Mouse (Mus musculus) forebrain, embryonic 13.5 days (tissue): ENCODE measurements around the gene Uggt2. TPM values are rescaled to one million over a fixed set of nuclear protein-coding genes. Genes with fewer than 3 reads are reported as not detected.
"Not testable (repeated sequence)": the region's sequence is repeated elsewhere in the genome, so short reads cannot be mapped to it uniquely, and the experiment has no call there.

Experiments used
- ATAC-seq: fragments of 200-750 bp; cut with Nextera tagmentation; 2 replicates; pipeline ENCODE4 v1.8.0; 2017
- H3K27ac ChIP-seq: fragments of 300-500 bp; sonication (generic); 2 replicates; pipeline ENCODE4 v1.5.1; 2015; ENCODE audit warnings: inconsistent platforms, mild to moderate bottlenecking, moderate library complexity
- H3K27me3 ChIP-seq: fragments of 300-500 bp; sonication (generic); 2 replicates; pipeline ENCODE4 v1.6.1; 2015; ENCODE audit warnings: mild to moderate bottlenecking, inconsistent platforms
- H3K36me3 ChIP-seq: fragments of 300-500 bp; sonication (generic); 2 replicates; pipeline ENCODE4 v1.6.1; 2015; ENCODE audit warnings: mild to moderate bottlenecking, inconsistent platforms; ENCODE audit not compliant: poor library complexity, severe bottlenecking
- H3K4me1 ChIP-seq: fragments of 300-500 bp; sonication (generic); 2 replicates; pipeline ENCODE4 v1.6.1; 2015; ENCODE audit warnings: inconsistent platforms
- H3K4me2 ChIP-seq: fragments of 300-500 bp; sonication (generic); 2 replicates; pipeline ENCODE4 v1.6.1; 2015; ENCODE audit warnings: inconsistent platforms, mild to moderate bottlenecking, moderate library complexity
- H3K4me3 ChIP-seq: fragments of 300-500 bp; sonication (generic); 2 replicates; pipeline ENCODE4 v1.5.1; 2015; ENCODE audit warnings: mild to moderate bottlenecking, inconsistent platforms
- H3K9ac ChIP-seq: fragments of 300-500 bp; sonication (generic); 2 replicates; pipeline ENCODE4 v1.6.1; 2015; ENCODE audit warnings: mild to moderate bottlenecking, inconsistent platforms
- H3K9me3 ChIP-seq: fragments of 300-500 bp; sonication (generic); replicated peaks from 2 replicates; pipeline ENCODE4 v1.6.1; 2016; ENCODE audit warnings: inconsistent platforms
- WGBS: fragments of 180-500 bp; shearing (Covaris S2); methylation state at CpG from one replicate; pipeline ENCODE4 v1.1.7; 2015; 5-methylcytosine and 5-hydroxymethylcytosine counted together
- polyA plus RNA-seq: library from polyadenylated mRNA; unstranded; fragments of >200 nt; fragmentation: Nextera tagmentation; extraction: Ambion mirVana; gene quantifications from 2 replicates; pipeline ENCODE4 v1.2.1, GENCODE M21; 2015

Gene Uggt2
- polyA plus RNA-seq, 1 experiment from 2014 or later = 12.6 TPM

- Histone ChIP-seq H3K9ac (no peak overlapping the region), H3K27me3 (no peaks in the 10 kb centered on the region), H3K9me3 (no peaks in the 10 kb centered on the region), H3K27ac (no peak overlapping the region), H3K36me3 (peaks cover 33% of the 10 kb centered on the region), H3K4me3 (no peak overlapping the region), H3K4me2 (no peak overlapping the region), H3K4me1 (no peaks in the 10 kb centered on the region)
- 53% methylated on average over 13 of the region's 13 CpGs for WGBS
- peak; percentile 60; the same call in 1 of the 2 replicates for ATAC-seq
Observed at GRCm38 (mm10) chr14:118987523-118988496, 111.4 kb downstream of the Uggt2 start.

GRCm38 (mm10) chr14:118986653-118987522 lies 112.3 kb downstream of the Uggt2 start:
- Histone ChIP-seq H3K27ac (no peak overlapping the region), H3K4me3 (no peak overlapping the region), H3K27me3 (no peaks in the 10 kb centered on the region), H3K4me2 (no peak overlapping the region), H3K9me3 (no peaks in the 10 kb centered on the region), H3K4me1 (no peaks in the 10 kb centered on the region), H3K36me3 (peaks cover 28% of the 10 kb centered on the region), H3K9ac (no peak overlapping the region)
- WGBS = 37% methylated on average over 16 of the region's 16 CpGs
- ATAC-seq = 0 out of 2 replicates have a peak, but pooled peaks have one; percentile 68

- no peak overlapping the region for H3K4me3 ChIP-seq
- H3K9me3 ChIP-seq = no peaks in the 10 kb centered on the region
- no peak overlapping the region for H3K9ac ChIP-seq
- H3K4me1 ChIP-seq = no peaks in the 10 kb centered on the region
- peaks cover 42% of the 10 kb centered on the region for H3K36me3 ChIP-seq
- no peaks in the 10 kb centered on the region for H3K27me3 ChIP-seq
- H3K4me2 ChIP-seq = no peak overlapping the region
- no peak for ATAC-seq
- WGBS = 85% methylated on average over 4 of the region's 4 CpGs
- no peak overlapping the region for H3K27ac ChIP-seq
Observed at GRCm38 (mm10) chr14:118984161-118984560, 115.1 kb downstream of the Uggt2 start.

- no peak overlapping the region for H3K9ac ChIP-seq
- H3K27ac ChIP-seq = no peak overlapping the region
- no peak overlapping the region for H3K4me3 ChIP-seq
- no peaks in the 10 kb centered on the region for H3K27me3 ChIP-seq
- no peaks in the 10 kb centered on the region for H3K9me3 ChIP-seq
- H3K4me2 ChIP-seq = no peak overlapping the region
- H3K36me3 ChIP-seq = peaks cover 44% of the 10 kb centered on the region
- no peak for ATAC-seq
- H3K4me1 ChIP-seq = no peaks in the 10 kb centered on the region
Observed at GRCm38 (mm10) chr14:118983396-118983795, 115.8 kb downstream of the Uggt2 start.

GRCm38 (mm10) chr14:118982429-118983045 lies 116.7 kb downstream of the Uggt2 start:
- H3K4me1 ChIP-seq, H3K9me3 ChIP-seq, H3K4me3 ChIP-seq, H3K27me3 ChIP-seq, ATAC-seq, H3K9ac ChIP-seq, H3K4me2 ChIP-seq: not testable (repeated sequence)
- Histone ChIP-seq H3K36me3 (peaks cover 53% of the 10 kb centered on the region), H3K27ac (peak overlapping the region; percentile 41; the same call in 1 of the 2 replicates)
- 70% methylated on average over 6 of the region's 11 CpGs for WGBS

- WGBS = 86% methylated on average over 5 of the region's 6 CpGs
- H3K36me3 ChIP-seq = peaks cover 59% of the 10 kb centered on the region
Observed at GRCm38 (mm10) chr14:118981711-118982428, 117.4 kb downstream of the Uggt2 start.

GRCm38 (mm10) chr14:118980890-118981289 lies 118.3 kb downstream of the Uggt2 start:
- Histone ChIP-seq H3K4me2 (no peak overlapping the region), H3K36me3 (peaks cover 67% of the 10 kb centered on the region), H3K4me3 (no peak overlapping the region), H3K9ac (no peak overlapping the region), H3K4me1 (no peaks in the 10 kb centered on the region), H3K9me3 (no peaks in the 10 kb centered on the region), H3K27me3 (no peaks in the 10 kb centered on the region), H3K27ac (no peak overlapping the region)
- WGBS = 87% methylated on average over 8 of the region's 8 CpGs
- no peak for ATAC-seq

More at GRCm38 (mm10) chr14:118981711-118982428, 117.4 kb downstream of the Uggt2 start:
- ATAC-seq, H3K27me3 ChIP-seq, H3K4me2 ChIP-seq, H3K27ac ChIP-seq, H3K9ac ChIP-seq, H3K4me1 ChIP-seq, H3K4me3 ChIP-seq, H3K9me3 ChIP-seq: not testable (repeated sequence)

- H3K9ac ChIP-seq = no peak overlapping the region
- H3K27me3 ChIP-seq = no peaks in the 10 kb centered on the region
- H3K4me2 ChIP-seq = no peak overlapping the region
- ATAC-seq = no peak
- H3K27ac ChIP-seq = no peak overlapping the region
- no peak overlapping the region for H3K4me3 ChIP-seq
- no peaks in the 10 kb centered on the region for H3K4me1 ChIP-seq
- peaks cover 68% of the 10 kb centered on the region for H3K36me3 ChIP-seq
- no peaks in the 10 kb centered on the region for H3K9me3 ChIP-seq
- 73% methylated on average over 5 of the region's 5 CpGs for WGBS
Observed at GRCm38 (mm10) chr14:118980358-118980757, 118.9 kb downstream of the Uggt2 start.

GRCm38 (mm10) chr14:118979571-118980325 lies 119.5 kb downstream of the Uggt2 start:
- Histone ChIP-seq H3K4me3 (no peak overlapping the region), H3K9me3 (no peaks in the 10 kb centered on the region), H3K27ac (no peak overlapping the region), H3K27me3 (no peaks in the 10 kb centered on the region), H3K36me3 (peaks cover 68% of the 10 kb centered on the region), H3K4me2 (no peak overlapping the region), H3K4me1 (no peaks in the 10 kb centered on the region), H3K9ac (no peak overlapping the region)
- no peak for ATAC-seq
- WGBS = 66% methylated on average over 7 of the region's 7 CpGs

- H3K4me2 ChIP-seq = no peak overlapping the region
- H3K9ac ChIP-seq = no peak overlapping the region
- H3K27me3 ChIP-seq = no peaks in the 10 kb centered on the region
- H3K27ac ChIP-seq = no peak overlapping the region
- no peak for ATAC-seq
- no peak overlapping the region for H3K4me3 ChIP-seq
- peaks cover 69% of the 10 kb centered on the region for H3K36me3 ChIP-seq
- H3K4me1 ChIP-seq = no peaks in the 10 kb centered on the region
- no peaks in the 10 kb centered on the region for H3K9me3 ChIP-seq
- WGBS = 68% methylated on average over 8 of the region's 8 CpGs
Observed at GRCm38 (mm10) chr14:118977136-118977816, 122.0 kb downstream of the Uggt2 start.
